15 mouse cellular contexts compared by ENCODE assay signal in the genomic region with DNA sequence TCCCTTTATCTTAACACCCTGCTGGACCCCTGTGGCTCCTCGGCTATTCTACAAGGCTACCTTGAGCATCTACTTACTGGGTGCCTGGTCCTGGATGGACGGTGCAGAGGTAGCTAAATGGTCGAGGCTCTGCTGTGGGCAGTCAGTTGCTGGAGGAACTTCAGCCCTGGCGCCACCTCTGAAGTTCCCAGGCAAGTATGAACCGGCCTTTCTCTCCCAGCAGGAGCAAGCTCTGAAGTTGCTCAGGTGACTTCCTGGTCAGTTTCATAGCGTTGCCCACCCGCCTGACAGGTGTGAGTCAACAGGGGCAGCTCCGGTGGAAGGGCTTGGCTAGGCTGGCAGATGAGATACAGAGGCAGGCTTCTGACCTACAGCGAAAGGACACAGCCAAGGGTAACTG. TPM values are rescaled to one million over a fixed set of nuclear protein-coding genes. Genes with fewer than 3 reads are reported as not detected.
A peak's percentile ranks its signal among the peaks of the same experiment; 100 is the strongest.
DNase-seq lines count a peak whose midpoint lies in the region; ATAC-seq and TF ChIP-seq lines count a peak whose summit lies in the region.
"Had no signal": no experiment of that assay in that cellular context is flagged by ENCODE, and none has a peak within 500 bp of the region (broad histone marks: within the 10 kb centered on the region; RNA-seq: fewer than 3 reads in every experiment).

A gene (minus strand): TSS at position 240 of the 400 bp plus-strand sequence.

- peak within 1 kb of the TSS; percentile 33 for H3K9ac ChIP-seq in heart, embryonic 12.5 days
- H3K9ac ChIP-seq in lung, embryonic 15.5 days, result no peak within 1 kb of the TSS
- H3K9ac ChIP-seq in embryonic facial prominence, embryonic 12.5 days, result no peak within 1 kb of the TSS
- H3K9ac ChIP-seq: embryonic facial prominence, embryonic 15.5 days; liver, embryonic 13.5 days had no signal

- H3K27me3 ChIP-seq in heart, embryonic 12.5 days (replicated peaks), result no peaks in the 10 kb centered on the region
- no peaks in the 10 kb centered on the region; the same call in 1 of the 2 replicates for H3K27me3 ChIP-seq in lung, embryonic 15.5 days
- H3K27me3 ChIP-seq in embryonic facial prominence, embryonic 12.5 days, result peaks cover 11% of the 10 kb centered on the region
- peaks cover 34% of the 10 kb centered on the region for H3K27me3 ChIP-seq in limb, embryonic 10.5 days (ENCODE audit: low read depth, poor library complexity, severe bottlenecking)

- no peak for TF ChIP-seq POLR2A in lung, adult 2 months (IDR thresholded peaks at IDR 0.05; ENCODE audit: borderline replicate concordance, extremely low read depth, low read depth, low read length)

- peak within 1 kb of the TSS; percentile 54 for H3K4me2 ChIP-seq in heart, embryonic 12.5 days
- peak within 1 kb of the TSS; percentile 33 for H3K4me2 ChIP-seq in lung, embryonic 15.5 days
- H3K4me2 ChIP-seq in embryonic facial prominence, embryonic 12.5 days (replicated peaks), result no peak within 1 kb of the TSS
- H3K4me2 ChIP-seq: embryonic facial prominence, embryonic 15.5 days; liver, embryonic 13.5 days had no signal

- H3K27ac ChIP-seq in heart, embryonic 12.5 days (ENCODE audit: poor library complexity, severe bottlenecking), result no peak within 1 kb of the TSS
- H3K27ac ChIP-seq in lung, embryonic 15.5 days, result no peak within 1 kb of the TSS
- no peak within 1 kb of the TSS for H3K27ac ChIP-seq in embryonic facial prominence, embryonic 12.5 days
- H3K27ac ChIP-seq in limb, embryonic 10.5 days, result 0 out of 2 replicates have a peak within 1 kb of the TSS, but pooled peaks have one; percentile 40
- H3K27ac ChIP-seq: embryonic facial prominence, embryonic 15.5 days; liver, embryonic 13.5 days had no signal

- H3K36me3 ChIP-seq in heart, embryonic 12.5 days, result no peaks in the 10 kb centered on the region
- H3K36me3 ChIP-seq in lung, embryonic 15.5 days, result no peaks in the 10 kb centered on the region
- no peaks in the 10 kb centered on the region for H3K36me3 ChIP-seq in embryonic facial prominence, embryonic 12.5 days
- H3K36me3 ChIP-seq in limb, embryonic 10.5 days, result no peaks in the 10 kb centered on the region
- H3K36me3 ChIP-seq: embryonic facial prominence, embryonic 15.5 days; liver, embryonic 13.5 days had no signal

- DNase-seq in heart, adult 9 months (ENCODE audit: low spot score in 2 of 2), result no peak
- DNase-seq in lung, adult 2 months, result no peak
- no peak for DNase-seq in limb, embryonic 10.5 days (ENCODE audit: low spot score)
- DNase-seq in layer of hippocampus, postnatal 36 days, result no peak
- DNase-seq in cerebellum, postnatal 36 days, result no peak
- DNase-seq: B cell, adult 2 months; liver, embryonic 13.5 days; thymus, adult 18-20 months had no signal

- peaks cover 47% of the 10 kb centered on the region for H3K4me1 ChIP-seq in heart, embryonic 12.5 days (replicated peaks)
- H3K4me1 ChIP-seq in lung, embryonic 15.5 days, result peaks cover 5% of the 10 kb centered on the region
- H3K4me1 ChIP-seq in lung, adult 2 months (ENCODE audit: control insufficient read depth, insufficient read depth, low read length), result no peaks in the 10 kb centered on the region
- peaks cover 16% of the 10 kb centered on the region for H3K4me1 ChIP-seq in embryonic facial prominence, embryonic 12.5 days
- H3K4me1 ChIP-seq in limb, embryonic 10.5 days, result peaks cover 41% of the 10 kb centered on the region

- WGBS in heart, embryonic 12.5 days, result 39% methylated on average over 9 of the region's 9 CpGs
- WGBS in lung, embryonic 15.5 days, result 46% methylated on average over 8 of the region's 9 CpGs
- WGBS in lung, adult 2 months, result 52% methylated on average over 9 of the region's 9 CpGs
- 53% methylated on average over 9 of the region's 9 CpGs for WGBS in embryonic facial prominence, embryonic 12.5 days
- 49% methylated on average over 9 of the region's 9 CpGs for WGBS in limb, embryonic 10.5 days

- H3K9me3 ChIP-seq in heart, embryonic 12.5 days (replicated peaks), result no peaks in the 10 kb centered on the region
- no peaks in the 10 kb centered on the region for H3K9me3 ChIP-seq in lung, embryonic 15.5 days
- H3K9me3 ChIP-seq in embryonic facial prominence, embryonic 12.5 days, result no peaks in the 10 kb centered on the region
- no peaks in the 10 kb centered on the region for H3K9me3 ChIP-seq in limb, embryonic 10.5 days (replicated peaks)
- H3K9me3 ChIP-seq: embryonic facial prominence, embryonic 15.5 days; liver, embryonic 13.5 days had no signal

- H3K4me3 ChIP-seq in heart, embryonic 12.5 days, result peak within 1 kb of the TSS; percentile 28
- H3K4me3 ChIP-seq in lung, embryonic 15.5 days, result no peak within 1 kb of the TSS
- no peak within 1 kb of the TSS for H3K4me3 ChIP-seq in lung, adult 2 months (replicated peaks; ENCODE audit: extremely low read depth, low read depth, low read length)
- no peak within 1 kb of the TSS for H3K4me3 ChIP-seq in embryonic facial prominence, embryonic 12.5 days
- H3K4me3 ChIP-seq in limb, embryonic 10.5 days, result peak within 1 kb of the TSS; percentile 14; the same call in 1 of the 2 replicates
- H3K4me3 ChIP-seq: embryonic facial prominence, embryonic 15.5 days; liver, embryonic 13.5 days had no signal

- ATAC-seq in heart, embryonic 12.5 days (ENCODE audit: insufficient number of reproducible peaks, low FRiP score), result no peak
- 0 out of 2 replicates have a peak, but pooled peaks have one; percentile 11 for ATAC-seq in lung, embryonic 15.5 days (ENCODE audit: borderline replicate concordance, extremely low read depth, low FRiP score, low TSS enrichment)
- ATAC-seq in embryonic facial prominence, embryonic 12.5 days (ENCODE audit: insufficient number of reproducible peaks, insufficient read depth, low FRiP score, low TSS enrichment), result peak; percentile 11; the same call in 1 of the 2 replicates

- no peak for TF ChIP-seq CTCF in lung, adult 2 months (IDR thresholded peaks at IDR 0.05; ENCODE audit: insufficient read depth, low read length)

RNA-seq across cellular contexts. Expression of the gene that starts here (rescaled TPM):
- polyA plus RNA-seq in heart, embryonic 12.5 days (2016; fragmentation: Nextera tagmentation; extraction: Ambion mirVana), result 78.4 and 87.1 TPM in 2 replicates
- 1.1 and 1.8 TPM in 2 replicates for polyA plus RNA-seq in lung, embryonic 15.5 days (2015; fragmentation: Nextera tagmentation; extraction: Ambion mirVana)
- not detected in 2 replicates for polyA plus RNA-seq in lung, adult 2 months (2012; rRNA removed)
- polyA plus RNA-seq in embryonic facial prominence, embryonic 12.5 days (2016; fragmentation: Nextera tagmentation; extraction: Ambion mirVana), result 0.13 and 0.69 TPM in 2 replicates
- polyA plus RNA-seq in limb, embryonic 10.5 days (2016; fragmentation: Nextera tagmentation; extraction: Ambion mirVana), result 0.05 and 0.40 TPM in 2 replicates
- total RNA-seq in layer of hippocampus, postnatal 36 days (2021), result not detected
- total RNA-seq: granulocyte monocyte progenitor cell, adult 5-6 weeks; left cerebral cortex, adult 18-20 months had no signal
- polyA plus RNA-seq: spleen, adult 2 months had no signal

Comparison
In these comparisons a context has a peak if more than half of its experiments do, and no peak if none do; other contexts are left out.
1. RNA of the gene that starts here (polyA plus RNA-seq): 78.4 to 87.1 TPM in heart, embryonic 12.5 days; 1.1 to 1.8 TPM in lung, embryonic 15.5 days, 0.13 to 0.69 TPM in embryonic facial prominence, embryonic 12.5 days, not detected in lung, adult 2 months and 0.05 to 0.40 TPM in limb, embryonic 10.5 days; every median in the first group is over 10 times any median in the second.
2. Peak in ATAC-seq in embryonic facial prominence, embryonic 12.5 days; RNA of the gene not detected or under 1 TPM.
3. H3K4me3 ChIP-seq: peak in heart, embryonic 12.5 days (single experiment) and limb, embryonic 10.5 days (single experiment); none in lung, embryonic 15.5 days (single experiment), lung, adult 2 months (single experiment) and embryonic facial prominence, embryonic 12.5 days (single experiment).